Mouse (Mus musculus) megakaryocyte-erythroid progenitor cell, adult 5-6 weeks (primary cell): ENCODE measurements around the gene Kit. TPM values are rescaled to one million over a fixed set of nuclear protein-coding genes. Genes with fewer than 3 reads are reported as not detected.

ENCODE experiments used
- ATAC-seq: replicated peaks from 2 replicates; pipeline ENCODE4 v1.8.0; 2016; ENCODE audit warnings: mild to moderate bottlenecking, inconsistent platforms; ENCODE audit not compliant: severe bottlenecking, poor library complexity, low FRiP score, low TSS enrichment
- total RNA-seq, 2 experiments: library from RNA; stranded (forward) in 1 of 2; stranded (reverse) in 1 of 2; fragments of 200-1000, 215-1000 nt in 1 of 2; fragments of >200 nt in 1 of 2; fragmentation: Nextera tagmentation in 1 of 2; gene quantifications; 2 replicates each; pipeline ENCODE4 v1.2.3; 2014 to 2017

Gene Kit
- total RNA-seq (2014; fragmentation: Nextera tagmentation) = 238 and 240 TPM in 2 replicates
- 148 and 188 TPM in 2 replicates for total RNA-seq (2017)

DNA sequence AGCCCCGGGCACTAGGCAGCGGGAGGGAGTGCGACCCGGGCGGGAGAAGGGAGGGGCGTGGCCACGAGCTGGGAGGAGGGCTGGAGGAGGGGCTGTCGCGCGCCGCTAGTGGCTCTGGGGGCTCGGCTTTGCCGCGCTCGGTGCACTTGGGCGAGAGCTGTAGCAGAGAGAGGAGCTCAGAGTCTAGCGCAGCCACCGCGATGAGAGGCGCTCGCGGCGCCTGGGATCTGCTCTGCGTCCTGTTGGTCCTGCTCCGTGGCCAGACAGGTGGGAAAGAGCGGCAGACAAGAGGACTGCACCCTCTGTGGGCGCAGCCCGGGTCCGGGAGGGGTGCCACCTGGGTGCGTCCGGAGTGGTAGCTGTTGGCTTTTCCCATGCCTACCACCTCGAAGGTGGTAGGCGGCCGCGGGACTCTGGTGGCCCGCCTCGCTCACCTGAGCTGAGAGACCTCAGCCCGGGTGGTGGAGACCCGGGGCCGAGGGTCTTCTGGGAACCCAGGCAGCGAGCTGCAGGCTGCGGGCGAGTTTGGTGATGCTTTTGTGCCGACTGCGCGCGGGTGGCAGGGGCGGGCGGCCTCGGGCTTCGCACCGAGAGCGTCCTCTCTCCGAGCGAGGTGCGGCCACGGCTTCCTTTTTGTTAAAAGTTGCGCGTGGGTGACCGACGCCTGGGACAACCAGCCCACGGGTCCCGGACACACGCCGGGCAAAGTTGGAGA is at the start of gene Kit:
TSS of gene Kit (plus strand) at position 65 of the 715 bp plus-strand sequence.
- peak; percentile 83 for ATAC-seq

DNA sequence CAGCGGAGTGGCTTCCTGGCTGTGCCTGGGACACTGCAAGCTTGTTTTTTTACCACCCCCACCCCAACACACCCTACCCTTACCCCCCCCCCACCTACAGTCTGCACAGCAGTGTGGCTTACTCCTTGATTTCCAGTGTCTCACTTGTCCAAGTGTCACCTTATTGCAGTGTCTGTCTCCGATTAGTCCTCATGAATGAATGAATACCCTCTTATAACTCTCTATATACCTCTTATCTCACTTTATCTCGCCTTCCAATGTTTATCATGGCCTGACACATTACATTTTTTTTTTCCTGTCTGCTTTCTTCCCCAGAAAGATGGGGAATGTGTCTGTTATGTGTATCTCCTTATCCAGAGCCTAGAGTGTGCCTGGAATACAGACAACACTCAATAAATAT is 38.6 kb upstream of the Kit start:
- ATAC-seq = peak; percentile 76

DNA sequence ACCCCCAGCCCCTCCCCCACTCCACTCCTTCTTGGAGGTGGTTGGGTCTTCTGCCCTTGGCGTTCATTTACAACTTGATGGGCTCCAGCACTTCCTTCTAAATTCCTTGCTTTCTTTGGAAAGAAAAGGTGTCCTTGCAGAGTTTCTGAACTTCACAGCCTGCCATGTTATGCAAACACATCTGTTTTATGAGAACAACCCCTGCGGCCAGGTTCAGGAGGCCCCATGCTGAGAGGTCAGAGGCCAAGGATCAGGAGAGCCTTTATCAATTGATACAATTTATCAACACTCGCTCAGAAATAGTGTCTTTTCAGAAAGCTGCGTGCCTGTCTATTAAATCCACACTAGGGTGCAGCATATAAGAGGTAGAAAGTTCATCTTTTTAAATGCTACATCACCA is 37.0 kb upstream of the Kit start:
- ATAC-seq = no peak

DNA sequence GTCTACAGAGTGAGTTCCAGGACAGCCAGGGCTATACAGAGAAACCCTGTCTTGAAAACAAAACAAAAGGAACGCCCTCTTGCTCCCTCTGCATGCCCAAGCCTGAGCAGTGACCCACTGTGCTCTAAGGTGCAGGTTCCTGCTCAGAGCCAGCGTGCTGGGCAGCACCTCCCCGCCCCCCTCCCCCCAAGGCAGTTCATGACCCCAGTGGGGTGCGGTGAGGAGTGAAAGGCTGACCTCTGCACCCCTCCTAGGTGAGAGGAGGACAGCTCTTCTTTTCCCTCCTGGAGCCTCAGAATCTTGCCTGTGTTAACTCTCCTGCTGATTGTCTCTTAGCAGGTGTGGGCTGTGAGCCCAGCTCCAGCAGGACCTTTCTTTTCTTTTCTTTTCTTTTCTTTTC is 36.3 kb upstream of the Kit start:
- ATAC-seq = no peak

DNA sequence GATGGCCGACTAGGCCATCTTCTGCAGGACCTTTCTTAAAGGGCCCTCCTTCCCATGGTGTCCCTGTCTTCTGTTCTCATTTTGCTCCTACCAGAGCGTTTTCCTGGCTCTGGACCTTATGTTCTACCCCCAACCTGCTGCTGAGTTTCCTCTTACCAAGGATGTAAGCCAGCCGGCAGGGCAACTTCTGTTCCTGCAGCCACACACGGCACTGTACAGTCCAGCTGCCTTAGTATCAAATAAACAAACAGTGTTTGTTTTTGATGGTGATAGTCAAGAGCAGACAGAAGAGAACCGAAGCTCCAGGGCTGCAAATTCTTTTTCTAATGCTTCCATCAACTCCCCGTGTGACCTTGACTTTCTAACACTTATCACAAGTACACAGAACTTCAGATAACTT is 35.6 kb upstream of the Kit start:
- no peak for ATAC-seq

DNA sequence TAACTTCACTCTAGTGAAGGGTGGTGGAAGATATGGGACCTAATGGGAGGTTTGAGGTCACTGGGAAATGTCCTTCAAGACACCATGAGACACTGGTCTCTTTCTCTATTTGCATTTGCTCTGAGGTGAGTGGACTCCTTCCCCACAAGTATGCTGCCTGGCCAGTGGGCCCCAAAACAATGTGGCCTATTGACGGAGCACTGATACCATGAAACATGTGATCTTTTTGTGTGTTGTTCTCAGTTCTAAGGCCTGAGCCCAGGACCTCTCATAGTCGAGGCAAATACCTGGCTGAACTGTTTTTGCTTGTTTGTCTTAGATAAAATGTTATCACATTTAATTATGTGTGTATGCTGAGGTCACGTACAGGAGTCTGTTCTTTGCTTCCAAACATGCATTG is 31.0 kb upstream of the Kit start:
- no peak for ATAC-seq

DNA sequence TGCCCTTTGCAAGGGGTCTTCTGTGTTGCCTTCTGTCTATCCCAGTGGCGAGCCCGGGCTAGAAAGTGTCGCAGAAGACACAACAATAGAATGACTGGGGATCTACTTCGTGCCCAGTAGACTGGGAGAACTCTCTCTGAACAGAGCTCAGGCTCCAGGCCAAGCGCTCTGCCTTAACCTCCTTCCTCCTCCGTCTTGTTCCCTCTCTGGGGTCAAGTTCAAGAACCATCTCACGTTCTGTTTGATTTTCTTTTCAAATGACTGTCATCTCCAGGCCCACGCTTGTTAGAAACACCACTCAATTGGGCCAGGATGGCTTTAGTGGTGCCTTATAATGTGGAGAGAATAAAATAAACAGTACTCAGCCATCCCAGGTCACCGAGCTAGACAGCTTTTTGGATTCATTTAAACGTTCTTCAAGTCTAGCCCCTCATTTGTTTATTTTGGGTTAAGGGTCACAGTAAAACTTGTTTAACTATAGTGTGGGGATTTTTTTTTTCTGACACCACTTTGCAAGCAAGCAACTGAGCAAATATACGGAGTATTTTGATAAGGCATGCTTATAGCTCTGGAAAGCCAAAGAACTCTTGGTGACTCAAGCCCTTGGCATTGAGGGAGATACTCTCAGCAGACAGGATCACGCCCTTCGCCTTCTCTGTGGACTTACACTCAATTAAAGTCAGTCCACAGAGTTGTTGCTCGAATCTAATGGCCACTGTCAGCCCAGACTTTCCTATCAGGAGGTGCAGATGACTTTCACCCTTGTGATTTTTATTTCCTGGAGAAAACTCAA is 30.0 kb upstream of the Kit start:
- no peak for ATAC-seq

DNA sequence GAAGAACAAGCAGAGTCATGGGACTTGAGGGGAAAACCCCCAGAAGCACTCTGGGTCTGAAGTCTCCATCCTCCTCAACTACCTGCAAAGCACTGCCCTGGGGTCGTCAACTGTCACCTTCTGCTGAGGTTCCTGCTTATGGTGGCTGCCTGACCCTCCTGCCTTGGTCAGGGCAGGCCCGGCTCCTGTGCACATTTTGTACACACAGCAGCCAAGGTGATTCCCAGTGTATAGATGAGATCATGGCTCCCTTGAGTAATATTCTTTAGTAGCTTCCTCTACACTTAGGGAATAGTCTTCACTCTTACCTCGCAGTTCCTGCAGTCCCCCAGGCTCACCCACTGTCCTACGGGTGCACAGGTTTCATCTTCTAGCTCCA is 29.5 kb upstream of the Kit start:
- no peak for ATAC-seq

DNA sequence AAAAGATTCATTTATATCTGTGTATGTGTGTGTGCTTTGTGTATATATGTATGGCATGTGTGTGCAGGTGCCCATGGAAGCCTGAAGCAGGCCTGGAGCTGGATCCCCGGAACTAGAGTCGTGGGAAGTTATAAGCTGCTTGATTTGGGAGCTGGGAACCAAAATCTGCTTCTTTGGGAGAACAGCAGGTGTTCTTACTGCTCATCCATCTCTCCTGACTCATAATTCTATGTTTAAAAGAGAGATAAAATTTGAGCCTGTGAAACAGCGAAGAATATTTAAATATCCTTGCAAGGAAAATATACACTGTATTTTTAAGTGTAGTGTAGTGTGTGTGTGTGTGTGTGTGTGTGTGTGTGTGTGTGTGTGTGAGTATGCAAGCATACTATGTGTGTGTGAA is 21.7 kb upstream of the Kit start:
- ATAC-seq = no peak

DNA sequence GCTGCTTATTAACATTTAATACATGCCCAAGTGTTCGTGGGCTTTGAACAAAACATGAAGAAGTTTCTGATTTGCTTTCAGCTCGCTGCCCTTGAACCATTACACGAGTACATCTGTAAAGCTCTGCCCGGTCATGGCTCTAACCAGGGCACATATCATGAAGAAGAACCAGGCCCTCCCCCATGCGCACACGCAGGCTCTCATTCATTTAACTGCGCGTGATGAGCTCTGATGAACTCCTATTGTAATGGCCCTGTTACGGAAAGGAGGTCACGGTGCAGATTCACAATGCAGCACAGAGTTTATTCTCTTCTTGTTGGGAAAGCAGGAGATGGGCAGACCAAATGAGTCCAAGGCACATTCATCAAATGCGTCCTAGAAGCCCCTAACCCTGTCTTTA is 17.1 kb upstream of the Kit start:
- no peak for ATAC-seq

DNA sequence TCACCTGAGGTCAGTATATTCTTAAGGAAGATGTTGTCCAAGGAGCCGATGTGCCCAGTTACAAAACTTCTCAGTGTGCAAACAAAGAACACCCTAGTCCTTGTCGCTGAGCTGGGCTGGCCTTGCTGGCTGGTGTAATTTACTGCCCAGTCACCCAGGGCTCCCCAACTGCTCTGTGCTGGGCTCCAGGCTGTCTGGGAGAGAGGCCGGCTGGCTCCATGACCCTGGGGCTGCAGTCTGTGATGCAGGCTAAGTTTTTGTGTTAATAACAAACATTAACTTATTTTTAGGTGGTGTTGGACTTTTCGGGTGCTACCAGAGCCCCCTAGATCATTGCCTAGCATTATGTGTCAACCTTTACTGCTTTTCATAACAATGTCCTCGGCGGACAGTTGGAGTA is 15.4 kb upstream of the Kit start:
- no peak for ATAC-seq

DNA sequence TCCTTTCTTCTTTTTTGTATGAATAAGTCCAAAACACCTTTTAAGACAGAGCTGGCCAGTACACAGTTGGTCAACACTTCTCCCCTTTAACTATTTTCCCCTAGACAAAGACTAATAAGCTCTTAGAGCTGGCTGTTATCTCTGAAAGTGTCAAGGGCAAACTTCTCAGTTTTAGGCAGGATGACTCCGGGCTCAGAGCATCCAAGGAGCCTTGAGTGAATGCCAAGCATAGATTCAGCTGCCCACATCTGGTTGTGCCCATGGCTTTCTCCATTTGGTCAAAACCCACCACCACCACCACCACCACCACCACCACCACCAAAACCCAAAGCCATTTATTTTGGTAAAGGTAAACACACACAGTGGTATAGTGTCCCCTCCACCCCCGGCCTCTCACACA is 13.5 kb upstream of the Kit start:
- ATAC-seq = no peak

DNA sequence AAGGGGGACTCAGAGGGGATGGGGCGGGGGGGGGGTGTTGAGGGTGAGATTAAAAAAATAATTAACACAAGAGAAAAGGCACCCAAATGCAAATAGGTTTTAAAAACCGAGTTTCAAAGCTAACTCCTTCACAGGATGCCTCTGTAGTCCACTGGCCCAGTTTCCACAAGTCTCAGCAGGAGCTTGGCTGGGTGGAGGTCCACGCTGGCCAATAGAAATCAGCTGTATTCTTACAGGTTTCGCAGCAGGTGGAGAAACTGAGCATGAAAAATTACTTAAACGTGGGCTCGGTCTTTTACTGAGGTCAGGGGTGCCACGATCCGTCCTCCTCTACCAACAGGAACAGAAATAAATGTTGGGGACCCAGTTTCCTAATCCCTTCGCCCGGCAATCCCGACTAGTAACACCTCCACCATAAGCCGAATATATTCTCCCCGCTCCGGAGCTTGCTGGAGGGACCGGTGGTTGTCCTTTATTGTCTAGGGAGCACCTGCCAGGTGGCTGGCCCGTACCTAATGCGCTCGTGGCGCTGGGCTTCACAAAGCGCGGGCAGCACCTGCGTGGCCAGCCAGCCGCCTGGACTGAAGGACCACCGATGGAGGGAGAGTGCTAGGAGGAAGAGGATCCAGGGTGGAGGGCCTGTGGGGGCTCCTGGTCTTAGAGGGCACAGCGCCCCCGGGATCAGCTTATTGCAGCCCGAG is 415 bp upstream of the Kit start:
- ATAC-seq = no peak

DNA sequence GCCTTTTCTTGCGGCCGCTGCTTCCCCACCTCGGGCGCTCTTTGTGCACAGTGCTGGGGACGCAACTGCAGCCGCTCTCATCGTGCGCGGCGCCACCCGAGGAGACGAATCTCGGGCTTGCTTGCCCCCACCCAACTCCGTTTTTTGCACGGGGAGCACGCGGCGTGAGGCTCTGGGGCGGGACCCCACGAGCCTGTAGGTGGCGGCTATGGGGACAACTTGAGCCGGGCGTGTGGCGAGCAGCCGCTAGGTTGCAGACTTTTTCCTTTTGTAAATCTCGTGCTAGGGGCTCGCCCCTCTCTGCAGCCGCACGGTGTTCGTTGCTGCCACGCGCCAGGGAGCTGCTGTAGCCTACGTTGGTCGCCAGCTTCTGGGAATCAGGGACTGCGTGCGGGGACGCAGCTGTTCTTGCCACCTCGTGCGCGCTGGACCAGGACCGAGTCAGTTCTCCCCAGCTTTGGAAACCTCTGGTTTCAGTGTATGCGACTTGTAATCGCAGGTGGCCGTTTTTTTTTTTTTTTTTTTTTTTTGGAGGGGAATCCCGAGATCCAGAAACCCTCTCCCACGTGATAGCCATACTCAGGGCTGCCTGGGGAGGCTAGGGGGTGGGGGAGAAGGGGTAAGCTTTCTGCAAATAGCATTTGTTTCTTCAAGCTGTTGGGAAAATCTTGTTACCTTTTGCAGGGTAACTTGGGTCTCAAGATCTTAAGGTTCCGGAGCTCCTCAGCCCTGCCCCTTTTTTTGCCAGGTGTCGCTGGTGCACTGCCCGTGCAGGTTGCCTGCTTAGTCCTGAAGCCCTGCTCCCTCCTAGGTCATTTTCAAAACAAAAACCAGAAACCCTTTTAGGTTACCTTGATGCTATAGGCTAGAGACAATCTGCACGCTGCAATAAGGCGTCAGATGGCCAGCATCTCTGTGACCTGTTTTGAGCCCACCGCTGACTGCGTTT is 1.1 kb downstream of the Kit start:
- peak; percentile 69 for ATAC-seq

DNA sequence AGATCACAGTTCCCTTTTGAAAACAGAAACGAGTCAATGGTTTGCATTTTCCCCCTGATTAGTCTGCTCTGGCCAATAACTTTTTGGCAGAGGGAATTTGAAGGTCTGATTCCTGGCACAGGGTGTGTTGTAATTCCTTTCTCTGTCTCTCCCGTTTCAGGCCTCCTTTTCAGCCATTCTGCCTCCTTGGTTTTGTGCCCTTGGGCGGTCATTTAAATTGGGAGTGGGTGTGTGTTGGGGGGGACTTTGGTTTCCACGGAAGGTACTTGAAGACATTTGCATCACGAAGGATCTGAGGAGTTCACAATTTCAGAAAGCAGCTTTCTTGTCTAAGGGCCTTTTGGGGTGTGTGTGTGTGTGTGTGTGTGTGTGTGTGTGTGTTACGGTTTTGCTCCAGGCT is 2.0 kb downstream of the Kit start:
- no peak for ATAC-seq

DNA sequence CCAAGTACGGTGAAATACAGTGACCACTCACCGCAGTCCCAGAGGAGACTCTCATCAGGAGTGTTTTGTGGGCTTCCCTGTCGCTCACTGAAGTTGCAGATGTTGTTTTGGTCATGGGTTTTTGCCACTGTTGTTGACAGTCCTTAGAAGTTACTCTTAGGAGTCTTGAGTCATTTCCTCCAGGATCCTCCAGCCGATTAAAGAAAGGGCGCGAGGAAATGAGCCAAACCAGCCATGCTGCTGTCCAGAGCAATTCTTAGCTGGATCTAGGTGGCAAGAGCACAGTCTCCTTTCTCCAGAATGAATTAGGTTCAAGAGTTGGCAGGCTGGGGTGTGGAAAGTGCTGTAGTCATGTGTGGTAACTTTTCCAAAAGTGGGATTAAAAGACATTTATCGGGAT is 3.4 kb downstream of the Kit start:
- no peak for ATAC-seq

DNA sequence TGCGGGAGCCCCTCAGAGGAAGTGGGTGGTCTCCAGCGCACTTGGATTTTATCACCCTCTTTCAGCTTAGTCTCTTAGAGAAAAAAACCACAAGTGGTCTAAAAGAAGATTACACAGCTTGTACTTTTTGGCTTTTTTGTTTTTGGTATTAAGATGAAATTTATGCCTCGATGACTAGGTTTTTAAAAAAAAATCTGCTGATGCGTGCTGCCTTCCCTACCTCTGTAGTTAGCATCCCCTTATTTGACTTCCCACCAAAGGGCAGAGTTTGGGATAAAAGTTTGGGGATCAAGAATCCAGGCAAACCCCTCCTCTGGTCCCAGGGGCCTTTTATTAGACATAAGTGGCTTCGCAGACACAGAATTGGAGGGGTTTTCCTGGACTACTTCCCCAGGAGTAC is 4.5 kb downstream of the Kit start:
- no peak for ATAC-seq

DNA sequence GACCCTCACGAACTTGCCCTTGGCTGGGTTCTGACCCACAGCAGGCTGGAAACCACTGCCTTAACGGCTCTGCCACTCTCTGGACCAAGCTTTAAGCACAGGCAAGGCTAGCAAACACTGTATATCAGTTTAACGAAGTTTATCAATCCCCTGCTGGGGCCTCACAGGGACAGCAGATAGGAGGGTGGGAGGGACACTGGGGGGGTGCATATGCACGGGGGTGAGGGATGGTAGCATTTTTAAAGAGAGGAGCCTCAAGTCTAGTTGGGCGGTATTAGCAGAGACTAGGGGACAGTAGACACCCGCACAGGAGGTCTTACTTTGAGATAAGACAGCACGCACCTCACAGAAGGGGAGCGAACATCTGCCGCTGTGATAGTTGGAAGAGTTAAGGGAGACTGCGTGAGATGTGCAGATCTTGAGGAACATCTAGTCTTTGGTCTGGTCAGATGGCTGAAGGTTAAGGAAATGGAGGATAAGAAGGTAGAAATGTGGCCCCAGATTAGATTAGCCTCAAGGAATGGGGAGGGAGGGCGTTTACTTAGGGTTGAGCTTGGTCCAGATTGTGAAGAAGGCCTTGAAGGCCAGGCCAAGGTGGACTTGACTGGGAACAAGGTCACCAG is 5.0 kb downstream of the Kit start:
- ATAC-seq = peak; percentile 36

DNA sequence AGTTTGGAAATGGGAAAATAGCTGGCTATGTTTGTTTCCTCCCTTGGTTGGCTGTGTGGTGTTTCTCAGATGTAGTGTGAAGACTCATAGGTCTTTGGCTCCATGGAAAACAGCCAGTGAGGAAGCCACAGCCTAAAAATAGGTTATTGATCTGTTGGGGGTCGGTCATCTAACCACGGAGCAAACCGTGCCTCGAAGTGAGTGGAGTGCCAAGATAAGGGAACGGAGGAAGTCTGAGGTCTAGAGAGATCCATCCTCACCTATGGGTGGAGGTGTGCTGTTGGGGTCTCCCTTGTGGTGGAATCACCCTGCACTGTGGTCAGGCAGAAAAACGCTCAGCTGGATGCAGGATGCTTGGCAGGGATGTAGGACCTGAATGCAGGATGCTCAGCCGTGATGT is 7.2 kb downstream of the Kit start:
- ATAC-seq = no peak
